Mouse (Mus musculus): ENCODE results near the gene Serpinf1.

DNA sequence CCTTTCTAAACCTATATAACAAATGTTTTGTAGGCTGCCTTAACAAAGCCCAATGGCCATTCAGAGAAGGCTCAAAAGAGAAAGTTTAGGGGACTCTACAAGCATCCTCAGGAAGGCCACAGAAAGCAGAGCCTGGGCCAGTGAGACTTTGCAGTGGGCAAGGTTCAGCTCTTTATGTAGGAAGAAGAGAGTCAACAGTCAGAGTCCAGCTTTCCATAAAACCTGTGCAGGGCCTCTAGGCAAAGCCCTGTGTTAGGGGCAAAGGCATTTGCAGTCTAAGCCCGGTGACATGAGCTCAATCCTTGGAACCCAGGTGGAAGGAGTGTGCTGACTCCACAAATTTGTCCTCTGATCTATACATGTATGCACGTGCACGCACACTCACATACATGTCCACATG is 2.0 kb upstream of the Serpinf1 start:
- no peak for TF ChIP-seq CTCF (conservative IDR thresholded peaks at IDR 0.05; ENCODE audit: low read length)
- TF ChIP-seq NANOG (IDR thresholded peaks at IDR 0.05; ENCODE audit: borderline replicate concordance, low read length): no peak
